Mouse (Mus musculus): ENCODE data around the gene Kng1.
"Not testable (repeated sequence)": the region's sequence is repeated elsewhere in the genome, so short reads cannot be mapped to it uniquely, and the experiment has no call there.

The Kng1 gene

DNA sequence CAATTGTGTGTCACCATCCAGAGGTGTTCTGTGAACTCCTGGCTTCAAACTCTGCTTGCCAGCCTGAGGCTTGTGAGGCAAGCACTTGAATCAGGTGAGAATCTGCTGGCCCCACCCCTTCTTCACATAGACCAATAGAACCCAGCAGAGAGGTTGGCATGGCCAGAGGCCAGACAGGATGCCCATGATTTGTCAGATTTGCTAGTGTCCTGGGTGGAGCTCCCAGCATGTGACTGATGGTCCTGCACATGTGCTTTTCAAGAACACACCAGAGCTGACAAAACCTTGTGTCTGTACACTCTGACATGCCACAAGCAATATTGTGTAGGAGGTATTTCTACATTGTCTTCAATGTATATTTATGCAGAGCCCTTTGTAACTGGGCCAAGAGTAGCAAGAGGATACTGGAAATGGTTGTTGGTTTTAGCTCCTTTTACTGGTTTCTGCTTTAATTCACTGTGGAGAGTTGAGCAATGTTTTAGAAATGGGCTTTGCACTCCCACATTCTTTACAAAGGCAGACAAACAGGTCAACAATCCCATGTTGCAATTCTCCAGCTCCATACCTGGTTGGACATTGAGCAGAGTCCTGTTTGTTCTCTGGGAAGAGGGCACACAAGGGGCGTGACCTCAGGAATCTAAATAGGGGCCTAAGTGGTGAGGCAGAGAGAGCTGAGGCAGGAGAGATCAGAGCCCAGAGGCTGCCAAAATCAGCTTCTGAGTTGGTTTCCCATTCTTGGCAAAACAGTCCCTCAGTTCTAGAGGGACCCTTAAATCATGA lies at the start of gene Kng1:
TSS of gene Kng1 (plus strand) at position 198 of the 780 bp plus-strand sequence.
- not testable (repeated sequence) for DNase-seq (ENCODE audit: low spot score in 2 of 2)

DNA sequence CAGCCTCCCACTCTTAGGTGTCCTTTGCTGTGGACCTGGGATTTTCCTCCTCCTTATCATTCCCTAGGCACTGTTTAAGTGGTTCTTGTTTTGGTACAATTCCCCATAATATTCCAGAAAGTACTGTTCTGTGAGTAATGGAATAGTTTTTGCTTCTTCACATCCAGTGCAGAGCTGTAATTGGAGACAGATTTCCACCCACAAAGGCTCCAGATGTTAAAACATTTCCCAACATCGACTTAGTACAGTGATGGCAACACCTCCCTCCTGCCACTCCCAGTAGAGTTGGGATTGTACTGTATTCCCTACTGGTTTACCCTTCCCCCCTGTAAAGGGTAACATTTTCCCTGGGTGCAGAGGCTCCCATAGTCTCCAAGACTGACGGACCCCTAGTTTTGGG lies 43.9 kb upstream of the Kng1 start:
- DNase-seq (ENCODE audit: low spot score in 2 of 2), result not testable (repeated sequence)

DNA sequence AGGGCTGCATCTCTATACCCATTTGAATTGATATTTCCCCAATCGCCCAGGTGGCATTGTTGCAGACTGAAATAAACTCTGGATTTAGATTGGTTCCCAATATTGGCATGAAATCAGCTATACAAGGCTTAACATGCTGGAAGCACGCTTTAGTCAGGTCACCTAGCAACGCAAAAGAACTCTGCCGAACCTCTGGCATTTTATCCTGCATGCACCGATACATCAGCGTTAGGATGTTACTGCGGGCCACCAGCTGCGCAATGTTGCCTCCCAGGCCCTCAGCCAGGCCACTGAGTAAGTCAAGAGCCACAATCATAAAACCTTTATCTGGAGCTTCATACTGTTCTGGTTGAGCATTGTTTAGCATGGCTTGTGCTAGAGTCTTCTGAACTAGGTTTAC lies 43.0 kb upstream of the Kng1 start:
- not testable (repeated sequence) for DNase-seq (ENCODE audit: low spot score in 2 of 2)

DNA sequence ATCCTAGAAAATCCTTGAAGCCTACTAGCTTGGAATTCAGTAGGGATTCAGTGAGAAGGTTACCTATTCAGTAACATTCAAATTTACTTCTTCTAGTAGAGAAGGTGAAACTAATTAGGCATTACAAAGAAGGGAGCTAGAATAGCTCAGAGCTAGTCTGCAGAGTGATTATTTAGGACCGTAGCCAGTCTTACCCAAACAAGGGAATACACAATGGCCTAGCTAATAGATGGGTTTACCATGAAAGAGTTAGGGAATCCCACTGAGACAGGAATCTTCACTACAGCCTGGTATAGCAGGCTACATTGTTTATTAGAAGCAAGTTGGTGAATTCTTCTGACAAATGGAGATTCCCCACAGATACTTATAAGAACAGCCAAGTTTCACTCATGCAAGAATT lies 37.1 kb upstream of the Kng1 start:
- not testable (repeated sequence) for DNase-seq (ENCODE audit: low spot score in 2 of 2)

DNA sequence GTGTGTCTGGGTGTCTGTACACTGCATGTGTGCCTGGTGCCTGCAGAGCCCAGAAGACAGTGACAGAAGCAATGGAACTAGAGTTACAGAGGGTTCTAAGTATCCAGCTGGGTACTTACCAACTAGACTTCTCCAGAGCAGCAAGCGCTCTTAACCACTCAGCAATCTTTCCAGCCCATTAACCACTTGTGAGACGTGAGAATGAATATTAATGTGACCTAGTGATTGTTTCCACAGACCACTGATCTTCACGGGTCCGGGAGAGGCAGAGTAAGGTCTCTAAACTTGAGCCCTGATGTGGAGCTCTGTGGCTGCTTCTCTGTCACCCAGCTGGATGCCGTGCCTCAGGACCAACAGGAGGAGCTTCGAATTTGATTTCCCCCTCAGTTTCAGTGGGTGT lies 32.6 kb upstream of the Kng1 start:
- no peak for DNase-seq (ENCODE audit: low spot score in 2 of 2)

DNA sequence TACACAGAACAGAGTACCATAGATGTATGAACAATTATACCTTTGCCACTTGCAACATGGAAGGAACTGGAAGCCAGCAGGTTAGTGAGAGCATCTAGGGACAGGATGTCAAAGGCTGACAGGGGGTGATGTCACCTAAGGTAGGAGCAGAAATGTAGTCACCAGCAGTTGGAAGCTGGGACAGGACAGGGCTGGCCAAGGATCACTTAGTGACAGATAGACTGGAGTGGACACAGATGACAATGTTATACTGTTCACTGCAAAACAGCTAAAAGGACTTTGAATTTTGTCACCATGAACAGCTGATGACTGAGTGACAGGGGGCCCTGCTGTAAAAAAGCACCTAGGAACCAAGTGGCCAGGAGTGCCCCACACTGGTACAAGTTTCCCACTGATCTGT lies 31.1 kb upstream of the Kng1 start:
- DNase-seq (ENCODE audit: low spot score in 2 of 2), result no peak

DNA sequence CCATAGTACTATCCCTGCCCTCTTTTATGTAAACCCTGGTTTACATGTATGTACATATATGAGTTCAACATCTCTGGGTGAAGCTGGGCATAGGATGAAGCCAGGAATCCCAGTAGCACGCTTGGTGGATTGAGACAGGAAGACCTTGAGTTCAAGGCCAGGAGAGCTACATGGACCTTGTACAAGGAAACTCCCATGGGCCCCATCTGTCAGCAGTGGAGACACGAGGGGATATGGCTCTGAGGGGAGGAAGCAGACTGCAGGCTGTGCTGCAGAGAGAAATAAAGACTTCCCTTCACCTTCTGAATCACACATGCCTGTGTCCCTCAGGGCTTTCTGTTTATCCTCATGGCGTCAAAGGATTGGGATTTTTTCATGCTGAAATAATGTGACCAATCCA lies 30.3 kb upstream of the Kng1 start:
- DNase-seq (ENCODE audit: low spot score in 2 of 2), result not testable (repeated sequence)

DNA sequence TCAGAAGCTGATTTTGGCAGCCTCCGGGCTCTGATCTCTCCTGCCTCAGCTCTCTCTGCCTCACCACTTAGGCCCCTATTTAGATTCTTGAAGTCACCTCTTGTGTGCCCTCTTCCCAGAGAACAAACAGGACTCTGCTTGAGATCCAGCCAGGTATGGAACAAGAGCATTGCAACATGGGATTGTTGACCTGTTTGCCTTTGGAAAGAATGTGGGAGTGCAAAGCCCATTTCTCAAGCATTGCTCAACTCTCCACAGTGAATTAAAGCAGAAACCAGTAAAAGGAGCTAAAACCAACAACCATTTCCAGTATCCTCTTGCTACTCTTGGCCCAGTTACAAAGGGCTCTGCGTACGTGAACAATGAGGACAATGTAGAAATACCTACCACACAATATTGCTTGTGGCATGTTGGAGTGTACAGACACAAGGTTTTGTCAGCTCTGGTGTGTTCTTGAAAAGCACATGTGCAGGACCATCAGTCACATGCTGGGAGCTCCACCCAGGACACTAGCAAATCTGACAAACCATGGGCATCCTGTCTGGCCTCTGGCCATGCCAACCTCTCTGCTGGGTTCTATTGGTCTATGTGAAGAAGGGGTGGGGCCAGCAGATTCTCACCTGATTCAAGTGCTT lies 28.6 kb upstream of the Kng1 start, which contains the start of gene Kng2:
TSS of gene Kng2 (minus strand) at position 517 of the 635 bp plus-strand sequence.
- not testable (repeated sequence) for DNase-seq (ENCODE audit: low spot score in 2 of 2)

DNA sequence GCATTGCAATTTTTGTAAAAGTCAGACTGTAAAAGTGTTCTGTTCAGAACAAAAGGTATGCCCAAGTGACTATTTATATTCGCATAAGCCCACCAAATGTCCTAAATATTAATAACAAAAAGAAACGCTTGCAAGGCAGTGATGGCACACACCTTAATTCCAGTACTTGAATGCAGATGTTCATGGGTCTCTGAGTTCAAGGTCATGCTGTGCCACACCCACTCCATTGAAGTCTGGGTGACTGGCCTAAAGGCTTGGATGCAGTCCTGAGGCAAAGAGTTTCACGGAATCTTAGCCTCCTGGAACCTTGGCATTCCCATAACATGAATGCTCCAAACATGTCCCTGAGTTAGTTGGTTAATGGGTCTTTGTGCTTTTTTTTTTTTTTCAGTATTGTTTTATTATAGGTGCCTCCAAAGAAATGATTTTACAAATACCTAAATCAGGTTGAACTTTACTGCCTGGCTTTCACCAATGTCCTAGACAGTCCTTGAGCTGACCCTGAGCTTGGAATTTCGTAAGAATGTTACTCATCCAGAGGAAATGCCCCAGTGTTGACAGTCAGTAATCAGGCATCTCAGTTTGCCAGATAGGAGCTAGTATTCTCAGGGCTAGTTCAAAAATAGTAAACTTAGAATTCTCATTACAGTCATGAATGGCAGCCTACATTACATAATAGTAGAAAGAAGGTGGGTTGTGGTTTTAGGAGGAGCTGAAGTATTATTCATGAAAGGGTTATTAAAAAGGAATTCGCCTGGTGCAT lies 26.8 kb upstream of the Kng1 start:
- no peak for DNase-seq (ENCODE audit: low spot score in 2 of 2)

DNA sequence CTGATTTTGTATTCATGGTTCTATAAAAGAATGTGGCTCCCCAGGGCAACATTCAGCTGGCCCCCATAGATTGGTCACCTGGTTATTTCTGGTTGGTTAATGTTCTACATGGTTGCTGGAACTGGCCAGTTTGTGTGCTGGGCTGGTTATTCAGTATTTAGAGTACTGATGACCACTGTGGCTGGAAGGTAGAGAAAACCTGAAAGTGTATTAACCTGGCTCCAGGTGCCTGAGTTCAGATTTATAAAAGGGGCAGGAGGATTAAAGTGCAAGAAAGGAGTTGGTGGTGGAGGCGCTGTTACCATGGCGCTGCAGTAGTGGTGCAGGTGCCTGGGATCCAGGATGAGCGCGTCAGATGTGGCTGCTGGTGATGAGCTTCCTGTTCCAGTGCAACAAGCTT lies 24.0 kb upstream of the Kng1 start:
- DNase-seq (ENCODE audit: low spot score in 2 of 2), result no peak

DNA sequence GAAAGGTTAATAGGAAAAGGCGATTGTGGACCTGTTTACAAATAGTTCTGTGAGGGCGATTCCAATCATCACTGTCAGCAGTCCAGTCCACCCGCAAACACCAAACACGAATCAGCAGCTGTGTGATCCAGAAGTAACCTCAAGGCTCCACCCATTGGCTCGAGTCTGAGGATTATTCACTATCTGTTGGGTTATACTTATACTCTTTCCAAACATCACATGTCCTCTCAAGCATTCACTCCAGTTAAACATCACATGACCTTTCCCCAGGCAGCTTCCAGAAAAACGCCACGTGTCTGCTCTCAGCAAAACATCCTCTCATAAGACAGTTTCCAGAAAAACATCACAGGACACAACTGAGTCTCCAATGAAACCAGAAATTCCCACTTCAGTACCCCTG lies 19.9 kb upstream of the Kng1 start:
- DNase-seq (ENCODE audit: low spot score in 2 of 2), result no peak

DNA sequence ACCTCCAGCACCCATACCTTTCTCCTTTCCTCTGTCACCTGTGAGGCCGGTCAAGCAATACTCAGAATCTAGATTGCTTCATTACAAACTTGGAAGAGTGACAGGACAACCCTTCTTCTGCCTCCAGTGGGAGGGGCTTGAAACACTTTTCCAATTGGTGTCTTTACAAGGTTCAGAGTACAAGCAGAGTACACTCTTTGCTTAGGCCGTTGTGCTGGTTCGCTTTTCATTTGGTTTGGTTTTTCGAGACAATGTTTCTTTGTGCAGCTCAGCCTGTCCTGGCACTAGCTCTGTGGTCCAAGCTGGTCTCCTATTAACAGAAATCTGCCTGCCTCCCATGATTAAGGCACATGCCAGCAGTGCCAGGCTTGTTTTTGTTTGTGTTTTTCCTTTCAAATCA lies 18.4 kb upstream of the Kng1 start:
- DNase-seq (ENCODE audit: low spot score in 2 of 2), result no peak

DNA sequence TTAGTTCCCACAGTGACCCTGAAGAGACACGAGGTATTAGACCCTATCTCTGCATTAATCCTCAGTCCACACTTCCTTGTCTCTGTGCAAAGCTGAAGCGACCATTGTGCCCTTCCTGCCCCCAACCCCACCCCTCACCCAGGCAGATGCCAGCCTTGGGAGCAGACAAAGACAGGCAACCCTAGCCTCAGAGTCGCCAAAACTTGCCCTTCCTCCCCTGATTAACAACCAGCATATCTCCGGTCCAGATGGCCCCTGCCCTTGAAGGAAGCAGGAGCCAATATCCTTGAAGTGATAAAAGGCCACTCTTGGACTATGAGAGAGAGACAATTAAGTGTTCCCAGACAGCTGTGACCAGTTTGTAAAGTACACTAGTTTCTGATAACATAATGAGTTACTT lies 16.8 kb upstream of the Kng1 start:
- DNase-seq (ENCODE audit: low spot score in 2 of 2), result no peak

DNA sequence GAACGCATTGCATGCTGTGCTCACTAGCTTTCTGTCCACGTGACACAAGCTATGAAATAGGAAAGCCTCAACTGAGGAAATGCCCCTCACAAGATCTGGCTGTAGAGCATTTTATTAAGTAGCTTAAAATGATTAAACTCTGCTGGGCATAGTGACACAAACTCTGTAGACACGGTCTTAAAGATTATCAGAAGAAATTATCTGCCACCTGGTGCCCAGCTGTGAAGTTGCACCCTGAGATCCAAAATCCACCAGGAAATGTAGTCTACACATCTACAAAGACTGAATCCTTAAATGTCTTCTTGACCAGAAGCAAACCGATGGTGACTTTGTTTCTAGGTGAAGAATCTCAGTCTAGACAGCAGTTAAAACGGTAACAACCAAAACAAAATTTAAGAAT lies 11.3 kb upstream of the Kng1 start:
- peak in 1 of 2 experiments; percentile 3 for DNase-seq (ENCODE audit: low spot score in 2 of 2)

DNA sequence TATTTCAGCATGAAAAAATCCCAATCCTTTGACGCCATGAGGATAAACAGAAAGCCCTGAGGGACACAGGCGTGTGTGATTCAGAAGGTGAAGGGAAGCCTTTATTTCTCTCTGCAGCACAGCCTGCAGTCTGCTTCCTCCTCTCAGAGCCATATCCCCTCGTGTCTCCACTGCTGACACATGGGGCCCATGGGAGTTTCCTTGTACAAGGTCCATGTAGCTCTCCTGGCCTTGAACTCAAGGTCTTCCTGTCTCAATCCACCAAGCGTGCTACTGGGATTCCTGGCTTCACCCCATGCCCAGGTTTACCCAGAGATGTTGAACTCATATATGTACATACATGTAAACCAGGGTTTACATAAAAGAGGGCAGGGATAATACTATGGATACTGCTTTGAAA lies 2.0 kb downstream of the Kng1 start:
- DNase-seq (ENCODE audit: low spot score in 2 of 2), result not testable (repeated sequence)

DNA sequence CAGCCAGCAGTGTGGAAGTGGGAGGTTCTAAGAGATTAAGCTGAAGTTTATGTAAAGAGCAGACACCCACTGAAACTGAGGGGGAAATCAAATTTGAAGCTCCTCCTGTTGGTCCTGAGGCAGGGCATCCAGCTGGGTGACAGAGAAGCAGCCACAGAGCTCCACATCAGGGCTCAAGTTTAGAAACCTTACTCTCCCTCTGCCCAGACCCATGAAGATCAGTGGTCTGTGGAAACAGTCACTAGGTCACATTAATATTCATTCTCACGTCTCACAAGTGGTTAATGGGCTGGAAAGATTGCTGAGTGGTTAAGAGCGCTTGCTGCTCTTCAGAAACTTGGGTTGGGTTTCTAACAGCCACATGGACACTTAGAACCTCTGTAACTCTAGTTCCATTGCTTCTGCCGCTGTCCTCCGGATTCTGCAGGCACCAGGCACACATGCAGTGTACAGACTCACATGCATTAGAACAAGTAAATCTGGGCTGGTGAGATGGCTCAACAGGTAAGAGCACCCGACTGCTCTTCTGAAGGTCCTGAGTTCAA lies 3.2 kb downstream of the Kng1 start:
- DNase-seq (ENCODE audit: low spot score in 2 of 2), result not testable (repeated sequence)

DNA sequence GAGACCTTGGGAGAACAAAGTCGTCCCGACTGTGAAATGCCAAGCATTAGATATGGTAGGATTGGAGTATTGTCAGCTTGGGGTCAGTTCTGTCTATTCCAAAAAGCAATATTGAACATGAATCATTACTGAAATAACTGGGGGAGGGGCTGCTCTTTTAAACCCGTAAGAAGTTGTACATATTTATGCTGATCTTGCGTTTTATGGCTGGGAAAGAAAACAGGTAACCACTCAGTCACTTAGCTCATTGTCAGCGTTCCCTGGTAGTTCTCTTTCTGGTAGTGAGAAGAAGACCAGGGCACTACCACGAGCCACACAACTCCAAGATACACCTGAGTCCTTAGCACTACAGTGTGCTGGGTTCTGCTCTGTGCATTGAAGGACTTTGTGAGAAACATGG lies 19.9 kb downstream of the Kng1 start:
- not testable (repeated sequence) for DNase-seq (ENCODE audit: low spot score in 2 of 2)

DNA sequence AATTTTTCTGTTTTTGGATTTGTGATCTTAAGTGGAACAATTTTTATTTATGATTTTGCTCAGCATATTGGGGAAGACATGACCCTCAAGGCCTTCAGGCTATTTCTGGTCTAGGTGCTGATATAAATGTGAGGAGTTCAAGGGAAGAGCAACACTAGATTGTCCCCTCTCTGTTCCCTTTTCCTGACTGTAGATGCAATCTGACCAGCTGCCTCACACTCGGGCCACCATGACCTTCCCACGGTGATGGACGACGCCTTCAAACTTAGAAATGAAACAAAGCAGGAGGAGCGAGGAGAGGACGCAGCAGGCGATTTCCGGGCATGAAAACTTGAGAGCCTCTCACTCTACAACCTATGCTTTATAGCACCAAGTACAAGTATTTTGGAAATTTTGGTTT lies 29.5 kb downstream of the Kng1 start:
- DNase-seq (ENCODE audit: low spot score in 2 of 2), result not testable (repeated sequence)

DNA sequence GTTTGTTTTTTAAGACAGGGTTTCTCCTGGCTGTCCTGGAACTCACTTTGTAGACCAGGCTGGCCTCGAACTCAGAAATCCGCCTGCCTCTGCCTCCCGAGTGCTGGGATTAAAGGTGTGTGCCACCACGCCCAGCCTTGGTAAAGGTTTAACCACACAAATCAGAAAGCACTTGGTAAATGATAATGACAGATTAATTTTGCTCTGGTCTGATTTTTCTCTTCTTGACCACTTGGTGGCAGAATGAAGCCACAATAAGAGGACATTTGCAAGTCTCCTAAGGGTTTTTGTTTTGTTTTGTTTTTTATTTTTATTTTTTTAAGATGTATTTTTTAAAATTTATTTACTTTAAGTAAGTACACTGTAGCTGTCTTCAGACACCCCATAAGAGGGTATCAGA lies 30.0 kb downstream of the Kng1 start:
- DNase-seq (ENCODE audit: low spot score in 2 of 2), result not testable (repeated sequence)

DNA sequence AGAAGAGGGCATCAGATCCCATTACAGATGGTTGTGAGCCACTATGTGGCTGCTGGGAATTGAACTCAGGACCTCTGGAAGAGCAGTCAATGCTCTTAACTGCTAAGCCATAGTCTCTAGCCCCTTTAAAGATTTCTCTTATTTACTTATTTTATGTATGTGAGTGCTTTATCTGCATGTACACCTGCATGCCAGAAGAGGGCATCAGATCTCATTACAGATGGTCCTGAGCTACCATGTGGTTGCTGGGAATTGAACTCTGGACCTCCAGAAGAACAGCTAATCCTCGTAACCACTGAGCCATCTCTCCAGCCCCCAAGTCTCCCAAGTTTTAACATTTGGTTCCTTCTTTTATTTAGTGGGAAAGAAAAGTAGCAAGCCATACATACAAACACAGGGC lies 30.8 kb downstream of the Kng1 start:
- not testable (repeated sequence) for DNase-seq (ENCODE audit: low spot score in 2 of 2)

DNA sequence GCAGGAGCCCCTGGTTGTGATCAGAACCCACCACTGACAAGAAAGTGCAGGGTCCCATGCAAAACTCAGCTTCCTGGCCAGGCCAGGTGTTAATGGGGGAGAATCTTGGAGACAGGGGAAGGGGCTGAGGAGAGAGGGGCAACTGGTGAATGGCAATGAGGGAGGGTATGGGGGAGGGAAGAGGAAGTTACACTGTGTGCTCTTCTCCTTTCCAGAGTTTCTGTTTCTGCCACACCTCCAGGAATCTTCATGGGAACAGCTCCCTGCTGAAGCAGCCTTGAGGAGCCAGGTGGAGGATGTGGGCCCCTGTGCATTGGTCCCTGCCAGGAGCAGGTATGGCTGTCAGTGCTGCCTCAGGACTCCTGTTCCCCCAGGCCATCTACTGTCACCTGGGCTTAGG lies 33.7 kb downstream of the Kng1 start:
- DNase-seq (ENCODE audit: low spot score in 2 of 2), result not testable (repeated sequence)

DNA sequence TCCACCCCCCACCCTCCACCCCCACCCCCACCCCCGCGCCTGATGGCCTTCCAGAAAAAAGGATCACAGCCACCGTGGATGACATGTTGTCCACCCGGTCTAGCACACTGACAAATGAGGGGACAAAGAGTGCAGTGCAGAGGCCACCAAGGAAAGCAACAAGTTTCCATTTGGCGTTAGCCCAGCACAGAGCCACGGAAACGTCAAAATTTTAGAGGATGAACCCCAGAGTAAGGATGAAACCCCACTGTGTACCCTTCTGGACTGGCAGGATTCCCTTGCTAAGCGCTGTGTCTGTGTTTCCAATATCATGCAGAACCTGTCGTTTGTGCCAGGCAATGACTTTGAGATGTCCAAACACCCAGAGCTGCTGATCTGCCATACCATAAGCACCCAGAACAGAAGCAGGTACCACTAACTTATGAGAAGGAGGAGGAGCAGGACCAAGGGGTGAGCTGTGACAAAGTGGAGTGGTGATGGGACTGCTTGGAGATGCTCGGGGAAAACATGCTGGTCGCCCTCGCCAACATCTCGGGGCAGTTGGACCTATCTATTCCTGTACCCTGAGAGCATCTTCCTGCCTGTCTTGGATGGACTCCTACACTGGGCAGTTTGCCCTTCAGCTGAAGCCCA lies 35.8 kb downstream of the Kng1 start:
- DNase-seq (ENCODE audit: low spot score in 2 of 2), result no peak

All from right cerebral cortex, postnatal 36 days (tissue).